Comparison of ENCODE assay signal across 31 mouse cellular contexts in genomic region chr19:46631637-46632036, GRCm38 (mm10). TPM values are rescaled to one million over a fixed set of nuclear protein-coding genes. Genes with fewer than 3 reads are reported as not detected.
"Had no signal": no experiment of that assay in that cellular context is flagged by ENCODE, and none has a peak within 500 bp of the region (broad histone marks: within the 10 kb centered on the region; RNA-seq: fewer than 3 reads in every experiment).

No protein-coding gene starts in this region.

- H3K27ac ChIP-seq: embryonic facial prominence, embryonic 10.5 days; embryonic facial prominence, embryonic 12.5 days; embryonic facial prominence, embryonic 13.5 days; embryonic facial prominence, embryonic 15.5 days; forebrain, embryonic 10.5 days; forebrain, embryonic 12.5 days; forebrain, embryonic 13.5 days; forebrain, embryonic 15.5 days; heart, adult 2 months; heart, embryonic 10.5 days had no signal

- H3K4me3 ChIP-seq: embryonic facial prominence, embryonic 10.5 days; embryonic facial prominence, embryonic 12.5 days; embryonic facial prominence, embryonic 13.5 days; embryonic facial prominence, embryonic 15.5 days; erythroblast, embryonic 14.5 days; forebrain, embryonic 10.5 days; forebrain, embryonic 12.5 days; forebrain, embryonic 13.5 days; forebrain, embryonic 15.5 days; heart, adult 2 months; heart, embryonic 10.5 days had no signal

- DNase-seq: cerebellum, adult 2 months; cerebellum, adult 8-10 months; cerebellum, adult 9-10 months; cerebellum, adult 9-11 months; cerebellum, postnatal 10 days; cerebellum, postnatal 14 days; cerebellum, postnatal 25 days; cerebellum, postnatal 36 days; embryo, embryonic 11 days; forebrain, postnatal 0 days; gastrocnemius, postnatal 10 days; gastrocnemius, postnatal 14 days; gastrocnemius, postnatal 25 days; gastrocnemius, postnatal 36 days; heart, adult 18-20 months had no signal

RNA-seq across cellular contexts. Expression of gene Cyp17a1, which starts 41.3 kb away (rescaled TPM):
- total RNA-seq: common myeloid progenitor, adult 5-6 weeks; forebrain, postnatal 0 days; gastrocnemius, adult 8-10 months; gastrocnemius, postnatal 10 days; gastrocnemius, postnatal 14 days; gastrocnemius, postnatal 25 days; gastrocnemius, postnatal 36 days; gastrocnemius, postnatal 4 days; granulocyte monocyte progenitor cell, adult 5-6 weeks; heart, adult 18-20 months; heart, adult 2 months; heart, adult 8-10 months had no signal
